17 mouse cellular contexts compared by ENCODE assay signal in the genomic region with DNA sequence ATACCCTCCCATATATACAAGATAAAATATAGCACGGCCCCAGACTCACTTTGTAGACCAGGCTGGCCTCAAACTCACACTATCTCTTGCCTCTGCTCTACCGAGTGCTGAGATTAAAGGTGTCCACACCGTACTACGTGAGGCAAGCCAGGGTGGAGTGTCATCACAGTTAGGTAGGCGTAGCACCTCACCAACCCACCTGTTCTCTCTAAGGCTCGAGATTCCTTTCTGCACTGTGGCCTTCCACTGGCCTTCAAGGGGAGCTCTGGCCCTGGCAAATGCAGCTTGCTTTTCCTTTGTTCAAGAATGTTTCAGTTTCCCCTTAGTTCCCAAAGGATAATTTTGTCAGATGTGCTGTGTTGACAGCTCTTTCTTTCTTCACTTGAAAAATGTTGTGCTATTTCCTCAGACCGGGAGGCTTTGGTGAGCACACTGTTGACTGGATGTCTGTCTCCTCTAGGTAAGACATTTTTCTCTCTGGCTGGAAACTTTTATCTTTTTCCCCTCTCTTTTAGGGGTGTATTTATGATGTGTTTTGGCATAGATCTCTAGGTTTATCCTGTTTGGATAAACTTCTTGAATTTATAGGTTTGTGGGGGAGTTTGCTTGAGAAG. TPM values are rescaled to one million over a fixed set of nuclear protein-coding genes. Genes with fewer than 3 reads are reported as not detected.
DNase-seq lines count a peak whose midpoint lies in the region; ATAC-seq and TF ChIP-seq lines count a peak whose summit lies in the region.
"Had no signal": no experiment of that assay in that cellular context is flagged by ENCODE, and none has a peak within 500 bp of the region (broad histone marks: within the 10 kb centered on the region; RNA-seq: fewer than 3 reads in every experiment).

No protein-coding gene starts in this region.

- H3K36me3 ChIP-seq in heart, postnatal 0 days (replicated peaks; ENCODE audit: control insufficient read depth, insufficient read depth, low read length): no peaks in the 10 kb centered on the region
- no peaks in the 10 kb centered on the region; the same call in 1 of the 2 replicates for H3K36me3 ChIP-seq in liver, embryonic 13.5 days
- H3K36me3 ChIP-seq in embryonic facial prominence, embryonic 15.5 days: no peaks in the 10 kb centered on the region
- no peaks in the 10 kb centered on the region for H3K36me3 ChIP-seq in limb, embryonic 13.5 days
- H3K36me3 ChIP-seq: forebrain, embryonic 15.5 days; heart, embryonic 10.5 days; hindbrain, embryonic 15.5 days; midbrain, embryonic 13.5 days had no signal

- H3K9ac ChIP-seq in heart, postnatal 0 days (replicated peaks; ENCODE audit: low read depth, low read length): no peak overlapping the region
- no peak overlapping the region for H3K9ac ChIP-seq in liver, embryonic 13.5 days
- H3K9ac ChIP-seq in embryonic facial prominence, embryonic 15.5 days: no peak overlapping the region
- H3K9ac ChIP-seq in limb, embryonic 13.5 days: no peak overlapping the region
- H3K9ac ChIP-seq: forebrain, embryonic 15.5 days; hindbrain, embryonic 15.5 days; midbrain, embryonic 13.5 days had no signal

- no peak for ATAC-seq in heart, postnatal 0 days (ENCODE audit: insufficient read depth, low read depth)
- no peak for ATAC-seq in liver, embryonic 13.5 days (ENCODE audit: low read depth)
- ATAC-seq in embryonic facial prominence, embryonic 15.5 days (ENCODE audit: insufficient number of reproducible peaks, low FRiP score, low TSS enrichment, low read depth): no peak
- ATAC-seq in limb, embryonic 13.5 days (ENCODE audit: low FRiP score, low read depth): no peak; the same call in 1 of the 2 replicates
- ATAC-seq: forebrain, embryonic 15.5 days; midbrain, embryonic 13.5 days had no signal

- H3K27me3 ChIP-seq in heart, postnatal 0 days (ENCODE audit: control insufficient read depth, insufficient read depth, low read length): no peaks in the 10 kb centered on the region
- no peaks in the 10 kb centered on the region for H3K27me3 ChIP-seq in liver, embryonic 13.5 days
- H3K27me3 ChIP-seq in embryonic facial prominence, embryonic 15.5 days: no peaks in the 10 kb centered on the region
- no peaks in the 10 kb centered on the region for H3K27me3 ChIP-seq in limb, embryonic 13.5 days
- H3K27me3 ChIP-seq: forebrain, embryonic 15.5 days; hindbrain, embryonic 15.5 days; midbrain, embryonic 13.5 days had no signal

- H3K4me3 ChIP-seq in heart, postnatal 0 days (ENCODE audit: low read depth, low read length): no peak overlapping the region
- H3K4me3 ChIP-seq in liver, embryonic 13.5 days (replicated peaks): no peak overlapping the region
- no peak overlapping the region for H3K4me3 ChIP-seq in embryonic facial prominence, embryonic 15.5 days (replicated peaks)
- no peak overlapping the region for H3K4me3 ChIP-seq in limb, embryonic 13.5 days
- H3K4me3 ChIP-seq: forebrain, embryonic 15.5 days; heart, embryonic 10.5 days; hindbrain, embryonic 15.5 days; midbrain, embryonic 13.5 days; myocyte had no signal

- no peak for TF ChIP-seq EP300 in heart, postnatal 0 days (IDR thresholded peaks at IDR 0.05; ENCODE audit: low read depth)

- 49% methylated on average over 7 of the region's 7 CpGs for WGBS in heart, postnatal 0 days
- 57% methylated on average over 7 of the region's 7 CpGs for WGBS in liver, embryonic 13.5 days (ENCODE audit: insufficient replicate concordance)
- WGBS in embryonic facial prominence, embryonic 15.5 days: 73% methylated on average over 7 of the region's 7 CpGs
- 73% methylated on average over 7 of the region's 7 CpGs for WGBS in limb, embryonic 13.5 days

- H3K9me3 ChIP-seq in heart, postnatal 0 days (replicated peaks; ENCODE audit: control insufficient read depth, low read length): no peaks in the 10 kb centered on the region
- no peaks in the 10 kb centered on the region for H3K9me3 ChIP-seq in liver, embryonic 13.5 days (replicated peaks)
- no peaks in the 10 kb centered on the region for H3K9me3 ChIP-seq in embryonic facial prominence, embryonic 15.5 days (replicated peaks)
- H3K9me3 ChIP-seq in limb, embryonic 13.5 days: no peaks in the 10 kb centered on the region
- H3K9me3 ChIP-seq: forebrain, embryonic 15.5 days; heart, embryonic 10.5 days; hindbrain, embryonic 15.5 days; midbrain, embryonic 13.5 days had no signal

- H3K4me1 ChIP-seq in heart, postnatal 0 days (ENCODE audit: control insufficient read depth, insufficient read depth): peaks cover 65% of the 10 kb centered on the region
- H3K4me1 ChIP-seq in liver, embryonic 13.5 days (replicated peaks): peaks cover 90% of the 10 kb centered on the region
- H3K4me1 ChIP-seq in embryonic facial prominence, embryonic 15.5 days: peaks cover 15% of the 10 kb centered on the region
- peaks cover 42% of the 10 kb centered on the region for H3K4me1 ChIP-seq in limb, embryonic 13.5 days
- H3K4me1 ChIP-seq: forebrain, embryonic 15.5 days; hindbrain, embryonic 15.5 days; midbrain, embryonic 13.5 days had no signal

- no peak for DNase-seq in heart, postnatal 0 days (ENCODE audit: low spot score)
- DNase-seq in heart, adult 8-10 months (ENCODE audit: low spot score): no peak
- DNase-seq in liver, embryonic 13.5 days: no peak
- DNase-seq in liver: no peak
- DNase-seq in cerebellum, adult 8-10 months: no peak
- DNase-seq: adrenal gland, postnatal 14 days; cerebellum, adult 9-10 months; thymus, postnatal 36 days had no signal

- H3K4me2 ChIP-seq in heart, postnatal 0 days (ENCODE audit: low read depth, low read length): no peak overlapping the region
- H3K4me2 ChIP-seq in liver, embryonic 13.5 days: no peak overlapping the region
- no peak overlapping the region for H3K4me2 ChIP-seq in embryonic facial prominence, embryonic 15.5 days (replicated peaks)
- H3K4me2 ChIP-seq in limb, embryonic 13.5 days (replicated peaks): no peak overlapping the region
- H3K4me2 ChIP-seq: forebrain, embryonic 15.5 days; hindbrain, embryonic 15.5 days; liver, embryonic 11.5 days; midbrain, embryonic 13.5 days had no signal

- H3K27ac ChIP-seq in heart, postnatal 0 days (ENCODE audit: low read depth): peak overlapping the region; percentile 46
- H3K27ac ChIP-seq in liver, embryonic 13.5 days: peak overlapping the region; percentile 11; the same call in 1 of the 2 replicates
- H3K27ac ChIP-seq in embryonic facial prominence, embryonic 15.5 days (replicated peaks): peak overlapping the region; percentile 58
- peak overlapping the region; percentile 16; the same call in 1 of the 2 replicates for H3K27ac ChIP-seq in limb, embryonic 13.5 days
- H3K27ac ChIP-seq: forebrain, embryonic 15.5 days; hindbrain, embryonic 15.5 days; macrophage; midbrain, embryonic 13.5 days had no signal

- TF ChIP-seq CTCF in heart, postnatal 0 days (IDR thresholded peaks at IDR 0.05; ENCODE audit: low read depth): no peak

RNA-seq across cellular contexts. Expression of a gene that starts 40.9 kb away (rescaled TPM):
- total RNA-seq in heart, postnatal 0 days (2014; rRNA removed; ENCODE audit: low replicate concordance): 84.1 and 115 TPM in 2 replicates
- polyA plus RNA-seq in heart, postnatal 0 days (2015; fragmentation: Nextera tagmentation; extraction: Ambion mirVana): 42.8 and 45.2 TPM in 2 replicates
- total RNA-seq in heart, adult 8-10 months (2022): 10 to 100 TPM; 23.1 to 33.1 (median 27.4) TPM
- polyA plus RNA-seq in liver, embryonic 13.5 days (2015; fragmentation: Nextera tagmentation; extraction: Ambion mirVana): 35.0 and 42.2 TPM in 2 replicates
- polyA plus RNA-seq in embryonic facial prominence, embryonic 15.5 days (2015; fragmentation: Nextera tagmentation; extraction: Ambion mirVana): 61.1 and 62.0 TPM in 2 replicates
- 60.7 and 61.3 TPM in 2 replicates for polyA plus RNA-seq in limb, embryonic 13.5 days (2015; fragmentation: Nextera tagmentation; extraction: Ambion mirVana)
